Mouse (Mus musculus) kidney, postnatal 0 days (tissue): Measurements from ENCODE around the gene Gm17654. TPM values are rescaled to one million over a fixed set of nuclear protein-coding genes. Genes with fewer than 3 reads are reported as not detected.
"Not testable (repeated sequence)": the region's sequence is repeated elsewhere in the genome, so short reads cannot be mapped to it uniquely, and the experiment has no call there.

Experiments
- ATAC-seq: fragments of 200-750 bp; cut with Nextera tagmentation; replicated peaks from 2 replicates; pipeline ENCODE4 v1.8.0; 2017; ENCODE audit warnings: low read depth, moderate number of reproducible peaks, moderate TSS enrichment, moderate library complexity; ENCODE audit not compliant: low FRiP score
- DNase-seq: peaks from one replicate; pipeline ENCODE4 v3.0.0-alpha.2; 2016; ENCODE audit warnings: low spot score
- H3K27ac ChIP-seq: fragments of 300-500 bp; sonication (generic); 2 replicates; pipeline ENCODE4 v1.5.1; 2014; ENCODE audit warnings: mild to moderate bottlenecking
- H3K27me3 ChIP-seq: fragments of 300-500 bp; sonication (generic); 2 replicates; pipeline ENCODE4 v1.6.1; 2014; ENCODE audit warnings: low read length, mixed read lengths; ENCODE audit not compliant: insufficient read depth
- H3K36me3 ChIP-seq: fragments of 300-500 bp; sonication (generic); 2 replicates; pipeline ENCODE4 v1.6.1; 2014; ENCODE audit warnings: low read length, mixed read lengths; ENCODE audit not compliant: insufficient read depth
- H3K4me1 ChIP-seq: fragments of 300-500 bp; sonication (generic); replicated peaks from 2 replicates; pipeline ENCODE4 v1.6.1; 2014; ENCODE audit warnings: antibody characterized with exemption, low read length, mixed read lengths; ENCODE audit not compliant: insufficient read depth
- H3K4me2 ChIP-seq: fragments of 300-500 bp; sonication (generic); 2 replicates; pipeline ENCODE4 v1.6.1; 2014; ENCODE audit warnings: mild to moderate bottlenecking, low read length, moderate library complexity, mixed read lengths
- H3K4me3 ChIP-seq: fragments of 300-500 bp; sonication (generic); replicated peaks from 2 replicates; pipeline ENCODE4 v1.5.1; 2014; ENCODE audit warnings: low read depth, low read length
- H3K9ac ChIP-seq: fragments of 300-500 bp; sonication (generic); 2 replicates; pipeline ENCODE4 v1.6.1; 2014; ENCODE audit warnings: low read depth, low read length
- H3K9me3 ChIP-seq: fragments of 300-500 bp; sonication (generic); replicated peaks from 2 replicates; pipeline ENCODE4 v1.6.1; 2016; ENCODE audit warnings: low read length, inconsistent platforms, mixed read lengths
- WGBS: fragments of 180-500 bp; shearing (Covaris S2); extraction: QIAGEN DNeasy Blood & Tissue Kit; methylation state at CpG from one replicate; pipeline ENCODE4 v1.1.7; 2014; 5-methylcytosine and 5-hydroxymethylcytosine counted together
- polyA plus RNA-seq: library from polyadenylated mRNA; unstranded; fragments of >200 nt; fragmentation: Nextera tagmentation; extraction: Ambion mirVana; gene quantifications from 2 replicates; pipeline ENCODE4 v1.2.1, GENCODE M21; 2015

The Gm17654 gene
- polyA plus RNA-seq, 1 experiment from 2014 or later, result not detected

GRCm38 (mm10) chr14:43531052-43532010, 47.6 kb downstream of the Gm17654 start:
- 16% methylated on average over 14 of the region's 15 CpGs for WGBS
- H3K9me3 ChIP-seq, H3K9ac ChIP-seq, H3K4me3 ChIP-seq, H3K36me3 ChIP-seq, H3K4me1 ChIP-seq, DNase-seq, H3K4me2 ChIP-seq, H3K27me3 ChIP-seq, H3K27ac ChIP-seq: not testable (repeated sequence)
- peak; percentile 61 for ATAC-seq

Other genes starting within 250 kb of the Gm17654 start
- not detected in 2 replicates for gene 1700001F09Rik, start 231.3 kb downstream of the Gm17654 start, polyA plus RNA-seq
- gene Gm8138, start 162.8 kb downstream of the Gm17654 start, polyA plus RNA-seq, result not detected in 2 replicates
- gene Gm5799, start 35.6 kb downstream of the Gm17654 start, polyA plus RNA-seq, result 0.12 TPM in 1 of 2 replicates, not detected in the other
- gene Gm10375, start 28.9 kb upstream of the Gm17654 start, polyA plus RNA-seq, result not detected in 2 replicates
- 0.11 TPM in 1 of 2 replicates, not detected in the other for gene Gm8165, start 98.1 kb upstream of the Gm17654 start, polyA plus RNA-seq
- gene Gm7324, start 118.7 kb upstream of the Gm17654 start, polyA plus RNA-seq, result 0.86 and 1.0 TPM in 2 replicates
- gene Gm16506, start 148.3 kb upstream of the Gm17654 start, polyA plus RNA-seq, result not detected in 2 replicates
- not detected in 2 replicates for gene Gm6526, start 168.7 kb upstream of the Gm17654 start, polyA plus RNA-seq
- not detected in 2 replicates for gene Gm8180, start 205.6 kb upstream of the Gm17654 start, polyA plus RNA-seq